ENCODE assay signal across 33 mouse cellular contexts in genomic region chr7:80358039-80358438, GRCm38 (mm10). TPM values are rescaled to one million over a fixed set of nuclear protein-coding genes. Genes with fewer than 3 reads are reported as not detected.
DNase-seq lines count a peak whose midpoint lies in the region; ATAC-seq and TF ChIP-seq lines count a peak whose summit lies in the region.
"Had no signal": no experiment of that assay in that cellular context is flagged by ENCODE, and none has a peak within 500 bp of the region (broad histone marks: within the 10 kb centered on the region; RNA-seq: fewer than 3 reads in every experiment).

No protein-coding gene starts in this region.

- H3K9ac ChIP-seq in heart, embryonic 12.5 days, result no peak overlapping the region
- H3K9ac ChIP-seq in embryonic facial prominence, embryonic 12.5 days, result no peak overlapping the region
- H3K9ac ChIP-seq: hindbrain, embryonic 12.5 days; intestine, embryonic 15.5 days; limb, embryonic 13.5 days had no signal

- 66% methylated on average over 4 of the region's 4 CpGs for WGBS in heart, embryonic 12.5 days
- 71% methylated on average over 4 of the region's 4 CpGs for WGBS in embryonic facial prominence, embryonic 12.5 days

- no peak for TF ChIP-seq CTCF in left cerebral cortex, adult 2 months (IDR thresholded peaks at IDR 0.05)
- no peak for TF ChIP-seq CTCF in testis, adult 2 months (IDR thresholded peaks at IDR 0.05; ENCODE audit: control insufficient read depth, insufficient read depth, insufficient replicate concordance, low read depth, low read length)

- intact Hi-C loops in heart, postnatal 10 days (cut with DNase I), result no loop called here
- intact Hi-C loops in left cerebral cortex, adult 2 months (cut with DNase I), result no loop called here

- no peaks in the 10 kb centered on the region for H3K27me3 ChIP-seq in heart, embryonic 12.5 days (replicated peaks)
- no peaks in the 10 kb centered on the region for H3K27me3 ChIP-seq in testis, adult 2 months (ENCODE audit: control insufficient read depth, insufficient read depth, low read length)
- H3K27me3 ChIP-seq in embryonic facial prominence, embryonic 12.5 days, result no peaks in the 10 kb centered on the region
- H3K27me3 ChIP-seq: hindbrain, embryonic 12.5 days; intestine, embryonic 15.5 days; limb, embryonic 13.5 days; neural tube, embryonic 13.5 days had no signal

- no peak overlapping the region for H3K4me2 ChIP-seq in heart, embryonic 12.5 days
- H3K4me2 ChIP-seq in embryonic facial prominence, embryonic 12.5 days (replicated peaks), result no peak overlapping the region
- H3K4me2 ChIP-seq: hindbrain, embryonic 12.5 days; intestine, embryonic 15.5 days; limb, embryonic 13.5 days; liver, embryonic 11.5 days; neural tube, embryonic 13.5 days had no signal

- no peak for DNase-seq in heart, postnatal 10 days
- DNase-seq in left cerebral cortex, adult 2 months (ENCODE audit: extremely low spot score in 1 of 2, low spot score in 2 of 2), result no peak
- no peak for DNase-seq in left cerebral cortex, adult 11 months (ENCODE audit: low spot score)
- DNase-seq in testis, postnatal 14 days (ENCODE audit: low spot score), result no peak
- DNase-seq in lung, postnatal 4 days, result no peak
- DNase-seq: adrenal gland, postnatal 25 days; cerebellum, adult 2 months; cerebellum, postnatal 14 days; gastrocnemius, postnatal 36 days; heart, adult 18-20 months; heart, postnatal 36 days; kidney, adult 2 months; kidney, postnatal 4 days; layer of hippocampus, adult 9-11 months; right cerebral cortex, adult 18-20 months; spleen, adult 18-20 months; thymus, adult 2 months; thymus, postnatal 36 days had no signal

- peaks cover 88% of the 10 kb centered on the region for H3K36me3 ChIP-seq in heart, embryonic 12.5 days
- peaks cover 8% of the 10 kb centered on the region for H3K36me3 ChIP-seq in testis, adult 2 months (ENCODE audit: control insufficient read depth, insufficient read depth, low read length)
- peaks cover 84% of the 10 kb centered on the region for H3K36me3 ChIP-seq in embryonic facial prominence, embryonic 12.5 days

- H3K9me3 ChIP-seq in heart, embryonic 12.5 days (replicated peaks), result no peaks in the 10 kb centered on the region
- H3K9me3 ChIP-seq in embryonic facial prominence, embryonic 12.5 days, result no peaks in the 10 kb centered on the region
- H3K9me3 ChIP-seq: G1E; hindbrain, embryonic 12.5 days; intestine, embryonic 15.5 days; limb, embryonic 13.5 days; neural tube, embryonic 13.5 days had no signal

- TF ChIP-seq POLR2A in testis, adult 2 months (IDR thresholded peaks at IDR 0.05; ENCODE audit: control insufficient read depth, low read depth, low read length), result no peak

- no peak overlapping the region for H3K4me3 ChIP-seq in heart, embryonic 12.5 days
- no peak overlapping the region for H3K4me3 ChIP-seq in left cerebral cortex, adult 2 months
- H3K4me3 ChIP-seq in testis, adult 2 months (ENCODE audit: control insufficient read depth, low read depth, low read length), result no peak overlapping the region
- no peak overlapping the region for H3K4me3 ChIP-seq in embryonic facial prominence, embryonic 12.5 days
- H3K4me3 ChIP-seq: hindbrain, embryonic 12.5 days; intestine, embryonic 15.5 days; limb, embryonic 13.5 days; myocyte; neural tube, embryonic 13.5 days had no signal

- ATAC-seq in heart, embryonic 12.5 days (ENCODE audit: insufficient number of reproducible peaks, low FRiP score), result no peak
- ATAC-seq in embryonic facial prominence, embryonic 12.5 days (ENCODE audit: insufficient number of reproducible peaks, insufficient read depth, low FRiP score, low TSS enrichment), result 0 out of 2 replicates have a peak, but pooled peaks have one; percentile 42
- ATAC-seq: forebrain, embryonic 14.5 days; intestine, embryonic 15.5 days; midbrain, embryonic 16.5 days had no signal

- H3K4me1 ChIP-seq in heart, embryonic 12.5 days (replicated peaks), result peaks cover 13% of the 10 kb centered on the region
- peaks cover 2% of the 10 kb centered on the region for H3K4me1 ChIP-seq in testis, adult 2 months (ENCODE audit: control insufficient read depth, insufficient read depth, low read length)
- no peaks in the 10 kb centered on the region for H3K4me1 ChIP-seq in embryonic facial prominence, embryonic 12.5 days
- H3K4me1 ChIP-seq: intestine, embryonic 15.5 days; limb, embryonic 13.5 days had no signal

- H3K27ac ChIP-seq in heart, embryonic 12.5 days (ENCODE audit: poor library complexity, severe bottlenecking), result 0 out of 2 replicates have a peak overlapping the region, but pooled peaks have one; percentile 61
- peak overlapping the region; percentile 57; the same call in 1 of the 2 replicates for H3K27ac ChIP-seq in left cerebral cortex, adult 2 months
- H3K27ac ChIP-seq in testis, adult 2 months (ENCODE audit: control insufficient read depth, insufficient read depth, low read depth, low read length), result peak overlapping the region; percentile 55; the same call in 1 of the 2 replicates
- H3K27ac ChIP-seq in embryonic facial prominence, embryonic 12.5 days, result no peak overlapping the region
- H3K27ac ChIP-seq: hindbrain, embryonic 12.5 days; hindbrain, postnatal 0 days; intestine, embryonic 15.5 days; kidney, postnatal 0 days; limb, embryonic 13.5 days; macrophage had no signal

RNA-seq across cellular contexts. Expression of gene Man2a2, which starts 13.1 kb away (rescaled TPM):
- 25.0 and 31.0 TPM in 2 replicates for polyA plus RNA-seq in heart, embryonic 12.5 days (2016; fragmentation: Nextera tagmentation; extraction: Ambion mirVana)
- total RNA-seq in heart, postnatal 10 days (2021), result 10 to 100 TPM; 70.5 to 72.0 TPM
- 100 to 1,000 TPM; 152 to 157 TPM for total RNA-seq in left cerebral cortex, adult 2 months (2021)
- 62.1 and 71.5 TPM in 2 replicates for polyA plus RNA-seq in testis, adult 2 months (2012; rRNA removed)
- polyA plus RNA-seq in embryonic facial prominence, embryonic 12.5 days (2016; fragmentation: Nextera tagmentation; extraction: Ambion mirVana), result 31.0 and 31.6 TPM in 2 replicates

RNA-seq across cellular contexts. Expression of gene Hddc3, which starts 15.1 kb away (rescaled TPM):
- polyA plus RNA-seq in heart, embryonic 12.5 days (2016; fragmentation: Nextera tagmentation; extraction: Ambion mirVana), result 14.4 and 15.8 TPM in 2 replicates
- total RNA-seq in heart, postnatal 10 days (2021), result 10 to 100 TPM; 33.1 to 35.5 TPM
- total RNA-seq in left cerebral cortex, adult 2 months (2021), result 10 to 100 TPM; 46.4 to 56.4 TPM
- 15.5 and 23.7 TPM in 2 replicates for polyA plus RNA-seq in testis, adult 2 months (2012; rRNA removed)
- 23.2 and 27.4 TPM in 2 replicates for polyA plus RNA-seq in embryonic facial prominence, embryonic 12.5 days (2016; fragmentation: Nextera tagmentation; extraction: Ambion mirVana)

RNA-seq across cellular contexts. Expression of gene Unc45a, which starts 17.2 kb away (rescaled TPM):
- 20.5 and 21.0 TPM in 2 replicates for polyA plus RNA-seq in heart, embryonic 12.5 days (2016; fragmentation: Nextera tagmentation; extraction: Ambion mirVana)
- 10 to 100 TPM; 17.9 to 18.9 TPM for total RNA-seq in heart, postnatal 10 days (2021)
- 10 to 100 TPM; 37.7 to 43.7 TPM for total RNA-seq in left cerebral cortex, adult 2 months (2021)
- 9.4 and 21.9 TPM in 2 replicates for polyA plus RNA-seq in testis, adult 2 months (2012; rRNA removed)
- 60.3 and 61.0 TPM in 2 replicates for polyA plus RNA-seq in embryonic facial prominence, embryonic 12.5 days (2016; fragmentation: Nextera tagmentation; extraction: Ambion mirVana)

RNA-seq across cellular contexts. Expression of gene Fes, which starts 29.7 kb away (rescaled TPM):
- polyA plus RNA-seq in heart, embryonic 12.5 days (2016; fragmentation: Nextera tagmentation; extraction: Ambion mirVana), result 10.2 and 11.4 TPM in 2 replicates
- total RNA-seq in heart, postnatal 10 days (2021), result 10 to 100 TPM; 19.9 to 21.7 TPM
- total RNA-seq in left cerebral cortex, adult 2 months (2021), result 1 to 10 TPM; 5.3 to 6.8 TPM
- polyA plus RNA-seq in testis, adult 2 months (2012; rRNA removed), result 1.5 TPM in 2 replicates
- polyA plus RNA-seq in embryonic facial prominence, embryonic 12.5 days (2016; fragmentation: Nextera tagmentation; extraction: Ambion mirVana), result 11.0 and 12.2 TPM in 2 replicates

RNA-seq across cellular contexts. Expression of gene Rccd1, which starts 33.8 kb away (rescaled TPM):
- 6.1 and 8.9 TPM in 2 replicates for polyA plus RNA-seq in heart, embryonic 12.5 days (2016; fragmentation: Nextera tagmentation; extraction: Ambion mirVana)
- 10 to 100 TPM in 1 of 2 experiments, 1 to 10 TPM in 1; 7.1 to 10.1 TPM for total RNA-seq in heart, postnatal 10 days (2021)
- total RNA-seq in left cerebral cortex, adult 2 months (2021), result 10 to 100 TPM; 14.9 to 15.2 TPM
- 5.6 and 6.9 TPM in 2 replicates for polyA plus RNA-seq in testis, adult 2 months (2012; rRNA removed)
- polyA plus RNA-seq in embryonic facial prominence, embryonic 12.5 days (2016; fragmentation: Nextera tagmentation; extraction: Ambion mirVana), result 14.3 and 15.9 TPM in 2 replicates
